Mouse (Mus musculus) heart, embryonic 10.5 days (tissue): ENCODE data around the gene Unk. TPM values are rescaled to one million over a fixed set of nuclear protein-coding genes. Genes with fewer than 3 reads are reported as not detected.
"Not testable (repeated sequence)": the region's sequence is repeated elsewhere in the genome, so short reads cannot be mapped to it uniquely, and the experiment has no call there.

Source experiments
- DNase-seq: peaks from one replicate; pipeline ENCODE4 v3.0.0-alpha.2; 2017; ENCODE audit warnings: low spot score
- H3K27ac ChIP-seq: fragments of 300-500 bp; sonication (generic); 2 replicates; pipeline ENCODE4 v1.5.1; 2016; ENCODE audit warnings: mild to moderate bottlenecking
- H3K27me3 ChIP-seq: fragments of 300-500 bp; sonication (generic); 2 replicates; pipeline ENCODE4 v1.6.1; 2016; ENCODE audit warnings: mild to moderate bottlenecking; ENCODE audit not compliant: poor library complexity, insufficient read depth, severe bottlenecking
- H3K36me3 ChIP-seq: fragments of 300-500 bp; sonication (generic); 2 replicates; pipeline ENCODE4 v1.6.1; 2016; ENCODE audit warnings: mild to moderate bottlenecking, moderate library complexity
- H3K4me1 ChIP-seq: fragments of 300-500 bp; sonication (generic); 2 replicates; pipeline ENCODE4 v1.6.1; 2016; ENCODE audit warnings: mild to moderate bottlenecking
- H3K4me3 ChIP-seq: fragments of 300-500 bp; sonication (generic); 2 replicates; pipeline ENCODE4 v1.5.1; 2016; ENCODE audit warnings: mild to moderate bottlenecking, moderate library complexity
- H3K9me3 ChIP-seq: fragments of 300-500 bp; sonication (generic); 2 replicates; pipeline ENCODE4 v1.6.1; 2016; ENCODE audit warnings: mild to moderate bottlenecking, moderate library complexity
- WGBS: fragments of 180-500 bp; shearing (Covaris S2); methylation state at CpG from one replicate; pipeline ENCODE4 v1.1.7; 2016; 5-methylcytosine and 5-hydroxymethylcytosine counted together
- polyA plus RNA-seq: library from polyadenylated mRNA; unstranded; fragments of >200 nt; fragmentation: Nextera tagmentation; extraction: Ambion mirVana; gene quantifications from 2 replicates; pipeline ENCODE4 v1.2.1, GENCODE M21; 2016

Unk gene
- polyA plus RNA-seq, 1 experiment from 2014 or later: 37.1 TPM

- H3K36me3 ChIP-seq: peaks cover 65% of the 10 kb centered on the region
Observed at GRCm38 (mm10) chr11:116081081-116081480, 51.0 kb downstream of the Unk start.

GRCm38 (mm10) chr11:116083096-116083672 lies 53.1 kb downstream of the Unk start:
- Histone ChIP-seq H3K27me3 (no peaks in the 10 kb centered on the region), H3K4me1 (peaks cover 46% of the 10 kb centered on the region), H3K27ac (no peak overlapping the region), H3K9me3 (no peaks in the 10 kb centered on the region), H3K4me3 (no peak overlapping the region), H3K36me3 (peaks cover 65% of the 10 kb centered on the region)
- no peak for DNase-seq
- WGBS: 91% methylated on average over 14 of the region's 14 CpGs

More at GRCm38 (mm10) chr11:116081081-116081480, 51.0 kb downstream of the Unk start:
- no peaks in the 10 kb centered on the region for H3K9me3 ChIP-seq
- no peak for DNase-seq
- peaks cover 55% of the 10 kb centered on the region for H3K4me1 ChIP-seq
- H3K27ac ChIP-seq: 0 out of 2 replicates have a peak overlapping the region, but pooled peaks have one; percentile 11
- no peaks in the 10 kb centered on the region for H3K27me3 ChIP-seq
- no peak overlapping the region for H3K4me3 ChIP-seq
- 74% methylated on average over 6 of the region's 6 CpGs for WGBS

- Histone ChIP-seq H3K27ac (no peak overlapping the region), H3K4me1 (peaks cover 43% of the 10 kb centered on the region), H3K4me3 (no peak overlapping the region), H3K27me3 (no peaks in the 10 kb centered on the region), H3K9me3 (no peaks in the 10 kb centered on the region), H3K36me3 (peaks cover 58% of the 10 kb centered on the region)
- DNase-seq: no peak
- WGBS: 88% methylated on average over 6 of the region's 6 CpGs
Observed at GRCm38 (mm10) chr11:116084166-116084565, 54.0 kb downstream of the Unk start.

GRCm38 (mm10) chr11:116086258-116087193 lies 56.4 kb downstream of the Unk start, which contains the start of gene Wbp2:
Wbp2 (minus strand) TSS chr11:116086995.
- Histone ChIP-seq H3K4me3 (peak within 1 kb of the TSS; percentile 63), H3K27ac (peak within 1 kb of the TSS; percentile 88), H3K4me1 (peaks cover 31% of the 10 kb centered on the region), H3K27me3 (no peaks in the 10 kb centered on the region), H3K36me3 (peaks cover 35% of the 10 kb centered on the region), H3K9me3 (no peaks in the 10 kb centered on the region)
- peak; percentile 100 for DNase-seq
- WGBS: 7% methylated on average over 38 of the region's 43 CpGs

GRCm38 (mm10) chr11:116087194-116088130 lies 57.3 kb downstream of the Unk start:
- peak; percentile 96 for DNase-seq
- H3K27me3 ChIP-seq: no peaks in the 10 kb centered on the region
- 5% methylated on average over 31 of the region's 31 CpGs for WGBS
- H3K27ac ChIP-seq: peak overlapping the region; percentile 88
- H3K4me3 ChIP-seq: peak overlapping the region; percentile 63
- H3K4me1 ChIP-seq: peaks cover 33% of the 10 kb centered on the region
- no peaks in the 10 kb centered on the region for H3K9me3 ChIP-seq
- H3K36me3 ChIP-seq: peaks cover 25% of the 10 kb centered on the region

- no peaks in the 10 kb centered on the region for H3K9me3 ChIP-seq
- peaks cover 33% of the 10 kb centered on the region for H3K4me1 ChIP-seq
- peaks cover 19% of the 10 kb centered on the region for H3K36me3 ChIP-seq
- H3K4me3 ChIP-seq: no peak overlapping the region; the same call in 1 of the 2 replicates
- peak overlapping the region; percentile 88; the same call in 1 of the 2 replicates for H3K27ac ChIP-seq
- WGBS: 79% methylated on average over 8 of the region's 8 CpGs
- DNase-seq: no peak
- H3K27me3 ChIP-seq: no peaks in the 10 kb centered on the region
Observed at GRCm38 (mm10) chr11:116088188-116088587, 58.1 kb downstream of the Unk start.

GRCm38 (mm10) chr11:116088741-116089394 lies 58.7 kb downstream of the Unk start:
- H3K27me3 ChIP-seq: no peaks in the 10 kb centered on the region
- peaks cover 13% of the 10 kb centered on the region for H3K36me3 ChIP-seq
- no peak overlapping the region for H3K4me3 ChIP-seq
- DNase-seq: no peak
- H3K27ac ChIP-seq: peak overlapping the region; percentile 88; the same call in 1 of the 2 replicates
- H3K4me1 ChIP-seq: peaks cover 37% of the 10 kb centered on the region
- no peaks in the 10 kb centered on the region for H3K9me3 ChIP-seq
- 62% methylated on average over 11 of the region's 11 CpGs for WGBS

GRCm38 (mm10) chr11:116089545-116089944 lies 59.4 kb downstream of the Unk start:
- no peak for DNase-seq
- 89% methylated on average over 6 of the region's 6 CpGs for WGBS
- peaks cover 7% of the 10 kb centered on the region; the same call in 1 of the 2 replicates for H3K36me3 ChIP-seq
- no peak overlapping the region for H3K4me3 ChIP-seq
- H3K4me1 ChIP-seq: peaks cover 41% of the 10 kb centered on the region
- H3K9me3 ChIP-seq: no peaks in the 10 kb centered on the region
- H3K27me3 ChIP-seq: no peaks in the 10 kb centered on the region
- no peak overlapping the region for H3K27ac ChIP-seq

GRCm38 (mm10) chr11:116091591-116091990 lies 61.5 kb downstream of the Unk start:
- H3K27ac ChIP-seq: peak overlapping the region; percentile 17; the same call in 1 of the 2 replicates
- no peaks in the 10 kb centered on the region for H3K9me3 ChIP-seq
- H3K4me1 ChIP-seq: peaks cover 26% of the 10 kb centered on the region
- 0 out of 2 replicates have a peak, but pooled peaks cover under 1% of the 10 kb centered on the region for H3K36me3 ChIP-seq
- no peaks in the 10 kb centered on the region for H3K27me3 ChIP-seq
- 87% methylated on average over 6 of the region's 6 CpGs for WGBS
- DNase-seq: no peak
- no peak overlapping the region for H3K4me3 ChIP-seq

GRCm38 (mm10) chr11:116092959-116093358 lies 62.8 kb downstream of the Unk start:
- H3K27me3 ChIP-seq, H3K27ac ChIP-seq, H3K4me3 ChIP-seq, H3K36me3 ChIP-seq, DNase-seq, H3K9me3 ChIP-seq: not testable (repeated sequence)
- 90% methylated on average over 6 of the region's 6 CpGs for WGBS
- H3K4me1 ChIP-seq: peaks cover 20% of the 10 kb centered on the region

- H3K9me3 ChIP-seq: no peaks in the 10 kb centered on the region
- H3K27ac ChIP-seq: peak overlapping the region; percentile 83
- peak; percentile 76 for DNase-seq
- WGBS: 24% methylated on average over 16 of the region's 16 CpGs
- H3K4me1 ChIP-seq: peaks cover 16% of the 10 kb centered on the region
- no peaks in the 10 kb centered on the region for H3K27me3 ChIP-seq
- peak overlapping the region; percentile 16; the same call in 1 of the 2 replicates for H3K4me3 ChIP-seq
- H3K36me3 ChIP-seq: 0 out of 2 replicates have a peak, but pooled peaks cover 3% of the 10 kb centered on the region
Observed at GRCm38 (mm10) chr11:116093771-116094565, 63.8 kb downstream of the Unk start.
